Mouse (Mus musculus): ENCODE measurements at regions not wholly inside any gene's neighbourhood (a gene's known extent, or its start where the extent isn't known, plus 50 kb on each side); places are given as distances from the start of the nearest gene placed in this dataset.
A peak's percentile ranks its signal among the peaks of the same experiment; 100 is the strongest.

DNA sequence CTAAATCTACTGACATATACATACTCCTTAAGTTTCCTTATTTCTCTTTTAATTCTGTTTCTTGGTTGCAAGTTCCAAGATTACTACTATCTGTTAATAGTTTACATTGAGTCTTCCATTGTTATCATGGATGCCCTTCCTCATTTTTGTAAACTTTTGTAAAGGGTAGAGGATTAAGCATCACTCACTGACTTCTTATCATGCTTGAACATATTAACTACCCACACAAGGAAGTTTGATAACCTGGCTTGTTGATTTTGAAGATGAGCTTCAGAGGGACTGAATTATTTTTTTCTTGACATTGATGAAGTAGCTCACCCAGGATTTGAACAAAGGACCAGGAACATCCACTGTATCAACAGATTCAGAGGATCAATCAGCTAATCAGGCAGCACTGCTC lies 162.8 kb upstream of the Fam98a start:
- no peak for DNase-seq (ENCODE audit: low spot score)

DNA sequence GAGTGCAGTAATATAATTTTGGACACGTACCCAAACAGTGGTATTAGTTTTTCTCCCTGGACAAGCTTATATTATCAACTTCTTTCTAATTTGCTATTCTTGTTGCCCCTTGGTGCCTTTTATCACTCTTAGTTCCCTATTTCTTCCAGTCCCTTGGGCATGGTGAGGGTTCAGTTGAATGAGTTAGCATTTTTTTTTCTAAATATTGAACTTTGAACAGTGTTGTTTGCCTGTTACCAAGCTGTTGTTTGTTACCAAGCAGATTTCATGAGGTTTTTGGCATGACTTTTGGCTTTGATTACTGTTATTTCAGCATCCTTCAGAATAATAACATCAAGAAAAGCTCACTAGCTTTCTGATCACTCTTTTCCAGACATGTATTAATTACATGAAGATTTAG lies 162.3 kb upstream of the Fam98a start:
- no peak for DNase-seq (ENCODE audit: low spot score)

- no peak for DNase-seq (ENCODE audit: low spot score)
Observed at GRCm38 (mm10) chr17:75707687-75708086, 155.9 kb upstream of the Fam98a start.

- DNase-seq (ENCODE audit: low spot score), result no peak
Observed at GRCm38 (mm10) chr17:75705357-75705756, 153.6 kb upstream of the Fam98a start.

DNA sequence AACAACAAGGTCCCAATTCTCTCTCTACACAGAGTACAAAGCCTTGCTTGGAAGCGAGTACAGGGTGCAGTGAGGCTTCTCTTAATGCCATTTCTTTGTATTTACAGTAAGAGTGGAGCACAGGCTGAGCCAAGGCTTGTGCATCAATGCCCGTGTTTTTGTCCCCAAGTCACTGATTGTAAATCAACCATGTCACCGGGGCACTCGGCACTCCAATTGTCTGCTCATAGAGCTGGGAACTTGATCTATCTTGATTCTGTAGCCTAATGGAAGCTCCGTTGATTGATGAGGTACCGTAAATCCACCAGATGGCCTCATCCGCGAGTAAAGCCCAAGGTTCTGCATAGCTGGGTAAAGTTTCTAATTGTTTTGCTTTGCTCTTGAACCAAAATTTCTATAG lies 152.1 kb upstream of the Fam98a start:
- no peak for DNase-seq (ENCODE audit: low spot score)

DNA sequence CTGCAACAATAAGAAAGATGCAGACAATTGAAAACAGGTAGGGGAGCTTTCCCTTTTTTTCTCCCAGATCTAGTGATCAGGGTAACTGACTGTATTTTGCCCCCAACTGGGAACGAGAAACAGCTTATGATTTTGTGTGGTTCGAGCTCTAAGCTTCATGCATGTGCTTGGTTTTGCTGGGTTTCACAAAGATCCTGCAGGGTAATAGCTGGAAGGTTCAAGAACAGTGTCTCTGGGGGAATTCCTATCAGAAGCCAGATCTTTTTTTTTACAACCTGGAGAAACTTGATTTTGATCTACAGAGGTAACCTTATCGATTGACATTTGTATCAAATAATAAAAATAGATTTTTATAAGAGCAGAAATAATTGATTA lies 145.0 kb upstream of the Fam98a start:
- DNase-seq (ENCODE audit: low spot score), result no peak

GRCm38 (mm10) chr17:75696103-75696728 lies 144.5 kb upstream of the Fam98a start:
- no peak for DNase-seq (ENCODE audit: low spot score)

GRCm38 (mm10) chr17:75685927-75686326 lies 134.2 kb upstream of the Fam98a start:
- no peak for DNase-seq (ENCODE audit: low spot score)

GRCm38 (mm10) chr17:75646982-75647381 lies 95.2 kb upstream of the Fam98a start:
- DNase-seq (ENCODE audit: low spot score), result no peak

GRCm38 (mm10) chr17:75644698-75645097 lies 93.0 kb upstream of the Fam98a start:
- DNase-seq (ENCODE audit: low spot score), result no peak

DNA sequence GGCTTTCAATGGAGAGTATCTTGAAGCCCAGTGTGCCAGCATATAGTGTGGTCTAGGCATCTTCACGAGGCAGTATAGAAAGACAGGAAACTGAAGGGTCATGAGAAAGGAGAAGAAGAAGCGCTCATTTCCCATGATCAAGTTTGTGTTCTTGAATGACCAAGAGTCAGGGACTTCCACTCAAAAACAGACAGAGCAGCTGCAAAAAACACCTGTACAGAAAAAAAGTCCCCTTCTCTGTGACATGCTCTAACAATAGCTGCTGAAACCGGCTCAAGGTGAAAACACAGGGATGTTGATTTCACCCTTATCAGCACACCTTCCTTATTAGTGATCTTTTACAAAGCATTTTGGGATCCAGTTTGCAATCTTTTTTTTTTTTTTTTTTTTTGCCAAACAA lies 90.6 kb upstream of the Fam98a start:
- DNase-seq (ENCODE audit: low spot score), result no peak

DNA sequence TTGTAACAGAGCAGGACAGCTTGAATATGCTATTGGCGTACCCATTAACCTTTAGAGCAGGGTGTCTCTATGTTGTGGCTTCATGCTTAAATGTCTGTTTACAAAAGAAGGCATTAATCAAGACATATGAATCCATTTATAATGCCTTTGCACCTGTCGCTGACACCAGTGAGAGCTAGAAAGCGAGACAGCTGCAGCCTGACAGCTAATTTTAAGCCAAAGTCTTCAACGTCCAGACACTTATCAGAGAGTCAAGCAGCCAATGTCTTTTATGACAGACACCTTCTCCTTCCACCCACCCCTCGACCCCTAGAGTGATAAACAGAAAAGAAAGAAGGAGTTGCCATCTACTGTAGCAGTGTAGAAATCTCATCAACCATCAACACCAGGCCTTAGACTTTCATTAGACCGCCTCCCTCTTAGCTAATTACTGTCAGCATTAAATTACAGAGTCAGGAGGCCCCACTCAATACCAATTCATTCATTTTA lies 89.3 kb upstream of the Fam98a start:
- no peak for DNase-seq (ENCODE audit: low spot score)

- no peak for DNase-seq (ENCODE audit: low spot score)
Observed at GRCm38 (mm10) chr17:75640575-75640974, 88.8 kb upstream of the Fam98a start.

DNA sequence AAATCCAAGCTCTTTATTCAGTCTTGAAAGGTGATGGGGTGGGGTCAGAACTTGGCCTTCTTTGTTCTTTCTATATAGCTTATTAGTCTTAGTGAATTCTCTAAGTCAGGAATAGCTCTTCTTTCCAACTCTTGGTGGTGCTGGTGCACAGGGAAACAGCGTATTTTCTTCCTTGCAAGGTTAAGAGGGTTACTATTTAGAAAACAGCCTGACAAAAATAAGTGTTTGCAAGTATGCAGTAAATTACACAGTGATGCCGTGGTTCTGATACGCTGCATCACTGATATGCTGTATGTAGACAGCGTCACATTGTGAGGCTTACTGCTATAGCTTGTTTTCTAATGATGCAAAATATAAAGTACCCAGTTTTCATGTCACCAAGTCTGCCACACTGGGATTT lies 78.1 kb upstream of the Fam98a start:
- peak; percentile 5 for DNase-seq (ENCODE audit: low spot score)

- DNase-seq (ENCODE audit: low spot score), result peak; percentile 5
Observed at GRCm38 (mm10) chr17:75619472-75619871, 67.7 kb upstream of the Fam98a start.

- DNase-seq (ENCODE audit: low spot score), result no peak
Observed at GRCm38 (mm10) chr17:75618514-75618913, 66.8 kb upstream of the Fam98a start.

GRCm38 (mm10) chr17:75617280-75617679 lies 65.5 kb upstream of the Fam98a start:
- DNase-seq (ENCODE audit: low spot score), result peak; percentile 22

- peak; percentile 36 for DNase-seq (ENCODE audit: low spot score)
Observed at GRCm38 (mm10) chr17:75615335-75615734, 63.6 kb upstream of the Fam98a start.

- no peak for DNase-seq (ENCODE audit: low spot score)
Observed at GRCm38 (mm10) chr17:75603417-75604086, 51.8 kb upstream of the Fam98a start.

Data from layer of hippocampus, adult 11-12 months (tissue).